Mouse (Mus musculus): ENCODE measurements at regions not wholly inside any gene's neighbourhood (a gene's known extent, or its start where the extent isn't known, plus 50 kb on each side); places are given as distances from the start of the nearest gene placed in this dataset.
"Not testable (repeated sequence)": the region's sequence is repeated elsewhere in the genome, so short reads cannot be mapped to it uniquely, and the experiment has no call there.

- DNase-seq (ENCODE audit: low spot score): no peak
- H3K9me3 ChIP-seq (replicated peaks): no peaks in the 10 kb centered on the region
- H3K27ac ChIP-seq: no peak overlapping the region
- H3K27me3 ChIP-seq (ENCODE audit: low read depth, poor library complexity, severe bottlenecking): no peaks in the 10 kb centered on the region
- 92% methylated on average over 4 of the region's 4 CpGs for WGBS
- H3K36me3 ChIP-seq: no peaks in the 10 kb centered on the region
- no peak overlapping the region for H3K4me3 ChIP-seq
- H3K4me1 ChIP-seq: 0 out of 2 replicates have a peak, but pooled peaks cover 3% of the 10 kb centered on the region
Observed at GRCm38 (mm10) chr3:121597988-121598387, 65.8 kb upstream of the Slc44a3 start.

- DNase-seq (ENCODE audit: low spot score): no peak
- 0 out of 2 replicates have a peak, but pooled peaks cover 3% of the 10 kb centered on the region for H3K4me1 ChIP-seq
- no peaks in the 10 kb centered on the region for H3K27me3 ChIP-seq (ENCODE audit: low read depth, poor library complexity, severe bottlenecking)
- H3K4me3 ChIP-seq: no peak overlapping the region
- no peaks in the 10 kb centered on the region for H3K36me3 ChIP-seq
- no peaks in the 10 kb centered on the region for H3K9me3 ChIP-seq (replicated peaks)
- no peak overlapping the region for H3K27ac ChIP-seq
- 89% methylated on average over 5 of the region's 5 CpGs for WGBS
Observed at GRCm38 (mm10) chr3:121597203-121597602, 65.0 kb upstream of the Slc44a3 start.

- Histone ChIP-seq H3K36me3 (no peaks in the 10 kb centered on the region), H3K4me3 (no peak overlapping the region), H3K9me3 (replicated peaks) (no peaks in the 10 kb centered on the region), H3K27ac (no peak overlapping the region), H3K4me1 (peaks cover 9% of the 10 kb centered on the region), H3K27me3 (ENCODE audit: low read depth, poor library complexity, severe bottlenecking) (no peaks in the 10 kb centered on the region)
- no peak for DNase-seq (ENCODE audit: low spot score)
- WGBS: 76% methylated on average over 4 of the region's 4 CpGs
Observed at GRCm38 (mm10) chr3:121594580-121594979, 62.4 kb upstream of the Slc44a3 start.

GRCm38 (mm10) chr3:121593598-121594117 is 61.5 kb upstream of the Slc44a3 start:
- Histone ChIP-seq H3K27ac (no peak overlapping the region), H3K27me3 (ENCODE audit: low read depth, poor library complexity, severe bottlenecking) (no peaks in the 10 kb centered on the region), H3K4me1 (peaks cover 18% of the 10 kb centered on the region), H3K36me3 (no peaks in the 10 kb centered on the region), H3K9me3 (replicated peaks) (no peaks in the 10 kb centered on the region), H3K4me3 (no peak overlapping the region)
- WGBS: 70% methylated on average over 8 of the region's 8 CpGs
- DNase-seq (ENCODE audit: low spot score): no peak

GRCm38 (mm10) chr3:121593143-121593542 is 60.9 kb upstream of the Slc44a3 start:
- Histone ChIP-seq H3K27ac (no peak overlapping the region), H3K4me3 (no peak overlapping the region), H3K36me3 (no peaks in the 10 kb centered on the region), H3K9me3 (replicated peaks) (no peaks in the 10 kb centered on the region), H3K4me1 (peaks cover 23% of the 10 kb centered on the region), H3K27me3 (ENCODE audit: low read depth, poor library complexity, severe bottlenecking) (no peaks in the 10 kb centered on the region)
- no peak for DNase-seq (ENCODE audit: low spot score)
- WGBS: 69% methylated on average over 4 of the region's 4 CpGs

- 84% methylated on average over 9 of the region's 9 CpGs for WGBS
Observed at GRCm38 (mm10) chr3:121589494-121589885, 57.3 kb upstream of the Slc44a3 start.

GRCm38 (mm10) chr3:121588737-121589493 is 56.7 kb upstream of the Slc44a3 start:
- peak; percentile 89 for DNase-seq (ENCODE audit: low spot score)
- Histone ChIP-seq H3K9me3 (replicated peaks) (no peaks in the 10 kb centered on the region), H3K4me3 (peak overlapping the region; percentile 15; the same call in 1 of the 2 replicates), H3K4me1 (peaks cover 45% of the 10 kb centered on the region), H3K27me3 (ENCODE audit: low read depth, poor library complexity, severe bottlenecking) (no peaks in the 10 kb centered on the region), H3K36me3 (no peaks in the 10 kb centered on the region), H3K27ac (peak overlapping the region; percentile 88)
- 29% methylated on average over 14 of the region's 14 CpGs for WGBS

More at GRCm38 (mm10) chr3:121589494-121589885, 57.3 kb upstream of the Slc44a3 start:
- H3K4me3 ChIP-seq: 0 out of 2 replicates have a peak overlapping the region, but pooled peaks have one; percentile 8
- no peaks in the 10 kb centered on the region for H3K9me3 ChIP-seq (replicated peaks)
- H3K36me3 ChIP-seq: no peaks in the 10 kb centered on the region
- peaks cover 39% of the 10 kb centered on the region for H3K4me1 ChIP-seq
- DNase-seq (ENCODE audit: low spot score): no peak
- H3K27me3 ChIP-seq (ENCODE audit: low read depth, poor library complexity, severe bottlenecking): no peaks in the 10 kb centered on the region
- H3K27ac ChIP-seq: peak overlapping the region; percentile 88

- Histone ChIP-seq H3K9me3 (replicated peaks) (no peaks in the 10 kb centered on the region), H3K27me3 (ENCODE audit: low read depth, poor library complexity, severe bottlenecking) (no peaks in the 10 kb centered on the region), H3K4me1 (peaks cover 48% of the 10 kb centered on the region), H3K36me3 (no peaks in the 10 kb centered on the region), H3K4me3 (no peak overlapping the region), H3K27ac (no peak overlapping the region)
- DNase-seq (ENCODE audit: low spot score): no peak
- WGBS: 93% methylated on average over 5 of the region's 5 CpGs
Observed at GRCm38 (mm10) chr3:121585306-121585705, 53.1 kb upstream of the Slc44a3 start.

GRCm38 (mm10) chr3:121584736-121585151 is 52.5 kb upstream of the Slc44a3 start:
- peaks cover 42% of the 10 kb centered on the region for H3K4me1 ChIP-seq
- H3K9me3 ChIP-seq (replicated peaks): no peaks in the 10 kb centered on the region
- H3K27ac ChIP-seq: 0 out of 2 replicates have a peak overlapping the region, but pooled peaks have one; percentile 7
- 91% methylated on average over 5 of the region's 5 CpGs for WGBS
- H3K27me3 ChIP-seq (ENCODE audit: low read depth, poor library complexity, severe bottlenecking): no peaks in the 10 kb centered on the region
- H3K36me3 ChIP-seq: no peaks in the 10 kb centered on the region
- H3K4me3 ChIP-seq: no peak overlapping the region
- no peak for DNase-seq (ENCODE audit: low spot score)

GRCm38 (mm10) chr3:121584317-121584716 is 52.1 kb upstream of the Slc44a3 start:
- no peaks in the 10 kb centered on the region for H3K27me3 ChIP-seq (ENCODE audit: low read depth, poor library complexity, severe bottlenecking)
- 0 out of 2 replicates have a peak overlapping the region, but pooled peaks have one; percentile 7 for H3K27ac ChIP-seq
- H3K4me3 ChIP-seq: no peak overlapping the region
- no peak for DNase-seq (ENCODE audit: low spot score)
- no peaks in the 10 kb centered on the region for H3K36me3 ChIP-seq
- no peaks in the 10 kb centered on the region for H3K9me3 ChIP-seq (replicated peaks)
- peaks cover 38% of the 10 kb centered on the region for H3K4me1 ChIP-seq

- H3K27ac ChIP-seq; H3K36me3 ChIP-seq; H3K9me3 ChIP-seq (replicated peaks); H3K4me3 ChIP-seq; DNase-seq (ENCODE audit: low spot score); H3K27me3 ChIP-seq (ENCODE audit: low read depth, poor library complexity, severe bottlenecking): not testable (repeated sequence)
- 85% methylated on average over 4 of the region's 4 CpGs for WGBS
- H3K4me1 ChIP-seq: peaks cover 30% of the 10 kb centered on the region
Observed at GRCm38 (mm10) chr3:121582711-121583110, 50.5 kb upstream of the Slc44a3 start.

All from limb, embryonic 10.5 days (tissue).